Mouse (Mus musculus) large intestine, adult 2 months (tissue): ENCODE data around the gene Gimap4. TPM values are rescaled to one million over a fixed set of nuclear protein-coding genes. Genes with fewer than 3 reads are reported as not detected.

Experiments used
- DNase-seq: peaks from one replicate; pipeline ENCODE4 v3.0.0-alpha.2; 2012; ENCODE audit warnings: low read depth, low spot score
- WGBS: fragments of 180-500 bp; shearing (Covaris S2); methylation state at CpG from one replicate; pipeline ENCODE4 v1.1.7; 2018; 5-methylcytosine and 5-hydroxymethylcytosine counted together
- polyA plus RNA-seq: library from polyadenylated mRNA; depleted of rRNA; stranded (reverse); fragments of >200 nt; gene quantifications from 2 replicates; pipeline ENCODE4 v1.2.3, GENCODE M21; 2012; rRNA removed

Gene Gimap4
- polyA plus RNA-seq, 1 experiment = 24.6 TPM

- DNase-seq = no peak
- 18% methylated on average over 3 of the region's 3 CpGs for WGBS
Observed at GRCm38 (mm10) chr6:48741273-48741672, 56.9 kb downstream of the Gimap4 start.

Other genes with a start within 250 kb of the Gimap4 start
- gene Zfp467, start 238.7 kb upstream of the Gimap4 start, polyA plus RNA-seq = 13.2 and 19.4 TPM in 2 replicates
- 1.0 and 1.1 TPM in 2 replicates for gene Sspo, start 236.3 kb upstream of the Gimap4 start, polyA plus RNA-seq
- gene Atp6v0e2, start 146.9 kb upstream of the Gimap4 start, polyA plus RNA-seq = 41.1 and 45.9 TPM in 2 replicates
- 12.1 and 17.2 TPM in 2 replicates for gene Lrrc61, start 129.8 kb upstream of the Gimap4 start, polyA plus RNA-seq
- 80.9 and 95.3 TPM in 2 replicates for gene Rarres2, start 111.8 kb upstream of the Gimap4 start, polyA plus RNA-seq
- not detected in 2 replicates for gene Gm45021, start 94.9 kb upstream of the Gimap4 start, polyA plus RNA-seq
- gene Repin1, start 90.7 kb upstream of the Gimap4 start, polyA plus RNA-seq = 8.5 and 9.5 TPM in 2 replicates
- not detected in 2 replicates for gene Gm44965, start 90.6 kb upstream of the Gimap4 start, polyA plus RNA-seq
- 1.6 and 1.9 TPM in 2 replicates for gene Zfp775, start 82.5 kb upstream of the Gimap4 start, polyA plus RNA-seq
- 0.52 and 0.63 TPM in 2 replicates for gene AI854703, start 57.8 kb upstream of the Gimap4 start, polyA plus RNA-seq
- gene Gimap8, start 37.3 kb upstream of the Gimap4 start, polyA plus RNA-seq = 2.6 and 4.5 TPM in 2 replicates
- gene Gimap9, start 8.4 kb upstream of the Gimap4 start, polyA plus RNA-seq = 5.6 and 8.2 TPM in 2 replicates
- gene Gimap6, start 23.7 kb downstream of the Gimap4 start, polyA plus RNA-seq = 11.9 and 12.3 TPM in 2 replicates
- gene Gm28053, start 34.1 kb downstream of the Gimap4 start, polyA plus RNA-seq = 0.17 TPM in 1 of 2 replicates, not detected in the other
- gene Gimap7, start 34.1 kb downstream of the Gimap4 start, polyA plus RNA-seq = 4.7 and 5.0 TPM in 2 replicates
- 12.2 and 13.9 TPM in 2 replicates for gene Gimap1, start 54.5 kb downstream of the Gimap4 start, polyA plus RNA-seq
- 13.0 and 15.0 TPM in 2 replicates for gene Gimap5, start 61.6 kb downstream of the Gimap4 start, polyA plus RNA-seq
- 22.1 and 22.2 TPM in 2 replicates for gene Gimap3, start 86.3 kb downstream of the Gimap4 start, polyA plus RNA-seq
- 121 and 133 TPM in 2 replicates for gene Tmem176a, start 156.4 kb downstream of the Gimap4 start, polyA plus RNA-seq
- gene Tmem176b, start 156.9 kb downstream of the Gimap4 start, polyA plus RNA-seq = 338 and 348 TPM in 2 replicates
- gene Aoc1, start 188.3 kb downstream of the Gimap4 start, polyA plus RNA-seq = 312 and 658 TPM in 2 replicates
- 0.06 TPM in 1 of 2 replicates, not detected in the other for gene 1600015I10Rik, start 245.3 kb downstream of the Gimap4 start, polyA plus RNA-seq